Mouse (Mus musculus): ENCODE results near the gene Ficd.

GRCm38 (mm10) chr5:113779569-113779968, 44.0 kb downstream of the Ficd start:
- TF ChIP-seq TCF12 (IDR thresholded peaks at IDR 0.05; ENCODE audit: insufficient read depth, poor library complexity, severe bottlenecking) = no peak
- TF ChIP-seq POLR2A (IDR thresholded peaks at IDR 0.05; ENCODE audit: insufficient read length, low read depth) = no peak
- TF ChIP-seq USF1 (IDR thresholded peaks at IDR 0.05; ENCODE audit: low read depth) = no peak
- TF ChIP-seq POLR2AphosphoS2 (IDR thresholded peaks at IDR 0.05; ENCODE audit: insufficient read length, low read depth) = no peak
- TF ChIP-seq MAX (IDR thresholded peaks at IDR 0.05; ENCODE audit: low read depth) = no peak
- no peak for TF ChIP-seq CEBPB (IDR thresholded peaks at IDR 0.05; ENCODE audit: insufficient read depth, poor library complexity, severe bottlenecking)
- no peak for TF ChIP-seq REST (IDR thresholded peaks at IDR 0.05; ENCODE audit: insufficient read depth, insufficient read length)
- TF ChIP-seq MYOG (IDR thresholded peaks at IDR 0.05; ENCODE audit: control insufficient read depth in 1 of 3, insufficient read depth in 1 of 3, insufficient read length in 2 of 3, low read depth in 2 of 3) = no peak
- TF ChIP-seq E2F4 (IDR thresholded peaks at IDR 0.05; ENCODE audit: insufficient read depth) = no peak
- TF ChIP-seq MYOD1 (IDR thresholded peaks at IDR 0.05; ENCODE audit: control insufficient read depth in 1 of 3, insufficient read length in 2 of 3, low read depth in 2 of 3) = no peak
- TF ChIP-seq TCF3 (IDR thresholded peaks at IDR 0.05; ENCODE audit: insufficient read length, low read depth) = no peak
- TF ChIP-seq SRF (IDR thresholded peaks at IDR 0.05; ENCODE audit: control insufficient read depth, insufficient read length, low read depth) = no peak
